Mouse (Mus musculus): Measurements from ENCODE around the gene Exoc6b. TPM values are rescaled to one million over a fixed set of nuclear protein-coding genes. Genes with fewer than 3 reads are reported as not detected.

Gene Exoc6b
- polyA plus RNA-seq, 1 experiment from 2014 or later, result 66.1 TPM

DNA sequence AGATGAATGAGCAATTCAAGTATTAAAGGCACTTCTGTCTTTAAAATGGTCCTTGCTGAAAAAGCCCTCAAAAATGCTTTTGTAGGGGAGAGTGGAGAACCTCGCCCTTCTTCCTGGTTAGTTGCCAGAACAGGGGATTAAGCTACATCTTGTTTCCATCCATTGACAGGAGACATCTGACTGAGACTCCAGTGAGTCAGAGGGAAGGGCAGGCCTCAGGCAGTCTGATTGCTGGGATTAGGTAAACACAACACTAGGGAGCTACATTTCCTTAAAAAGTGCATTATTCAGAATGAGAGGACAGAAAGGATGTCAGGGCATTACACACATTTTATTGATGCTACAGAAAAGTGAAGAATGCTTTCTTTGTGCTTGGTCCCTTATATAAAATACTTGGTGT is 293.4 kb downstream of the Exoc6b start:
- no peak for ATAC-seq
- H3K4me3 ChIP-seq (replicated peaks; ENCODE audit: low read length), result no peak overlapping the region
- WGBS, result 8% methylated on average over 1 of the region's 1 CpGs
- H3K4me1 ChIP-seq (replicated peaks; ENCODE audit: control insufficient read depth, insufficient read depth, low read length), result no peaks in the 10 kb centered on the region
- no peaks in the 10 kb centered on the region for H3K36me3 ChIP-seq (ENCODE audit: control insufficient read depth, insufficient read depth)
- H3K27ac ChIP-seq (ENCODE audit: low read length), result no peak overlapping the region
- no peaks in the 10 kb centered on the region for H3K27me3 ChIP-seq (replicated peaks; ENCODE audit: control insufficient read depth, insufficient read depth, low read length)
- no peak overlapping the region for H3K9ac ChIP-seq (replicated peaks; ENCODE audit: low read depth, low read length)
- no peak overlapping the region for H3K4me2 ChIP-seq (ENCODE audit: low read length)
- H3K9me3 ChIP-seq (ENCODE audit: control insufficient read depth, low read length), result no peaks in the 10 kb centered on the region

DNA sequence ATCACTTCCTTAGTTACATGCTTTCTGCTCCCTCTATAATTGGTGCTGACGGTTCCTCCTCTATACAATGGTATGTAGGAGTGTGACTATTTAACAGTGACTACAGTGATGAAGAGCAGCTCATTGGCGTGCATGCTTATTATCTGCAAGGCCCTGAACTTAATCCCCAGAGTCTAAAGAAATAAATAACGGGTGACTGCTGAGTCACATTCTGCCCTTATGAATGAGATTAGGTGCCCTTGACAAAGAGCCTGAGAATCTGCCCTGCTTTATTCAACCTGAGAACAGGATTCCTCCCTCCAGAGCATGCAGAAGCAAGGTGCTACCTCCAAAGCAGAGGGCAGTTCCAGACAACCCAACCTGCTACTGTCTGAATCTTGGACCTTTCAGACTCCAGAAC is 314.0 kb downstream of the Exoc6b start:
- Histone ChIP-seq H3K4me2 (ENCODE audit: low read length) (no peak overlapping the region), H3K27me3 (replicated peaks; ENCODE audit: control insufficient read depth, insufficient read depth, low read length) (no peaks in the 10 kb centered on the region), H3K9ac (replicated peaks; ENCODE audit: low read depth, low read length) (no peak overlapping the region), H3K36me3 (ENCODE audit: control insufficient read depth, insufficient read depth) (no peaks in the 10 kb centered on the region), H3K9me3 (ENCODE audit: control insufficient read depth, low read length) (no peaks in the 10 kb centered on the region), H3K4me1 (replicated peaks; ENCODE audit: control insufficient read depth, insufficient read depth, low read length) (no peaks in the 10 kb centered on the region), H3K4me3 (replicated peaks; ENCODE audit: low read length) (no peak overlapping the region), H3K27ac (ENCODE audit: low read length) (no peak overlapping the region)
- WGBS, result 21% methylated on average over 3 of the region's 3 CpGs
- ATAC-seq, result no peak

DNA sequence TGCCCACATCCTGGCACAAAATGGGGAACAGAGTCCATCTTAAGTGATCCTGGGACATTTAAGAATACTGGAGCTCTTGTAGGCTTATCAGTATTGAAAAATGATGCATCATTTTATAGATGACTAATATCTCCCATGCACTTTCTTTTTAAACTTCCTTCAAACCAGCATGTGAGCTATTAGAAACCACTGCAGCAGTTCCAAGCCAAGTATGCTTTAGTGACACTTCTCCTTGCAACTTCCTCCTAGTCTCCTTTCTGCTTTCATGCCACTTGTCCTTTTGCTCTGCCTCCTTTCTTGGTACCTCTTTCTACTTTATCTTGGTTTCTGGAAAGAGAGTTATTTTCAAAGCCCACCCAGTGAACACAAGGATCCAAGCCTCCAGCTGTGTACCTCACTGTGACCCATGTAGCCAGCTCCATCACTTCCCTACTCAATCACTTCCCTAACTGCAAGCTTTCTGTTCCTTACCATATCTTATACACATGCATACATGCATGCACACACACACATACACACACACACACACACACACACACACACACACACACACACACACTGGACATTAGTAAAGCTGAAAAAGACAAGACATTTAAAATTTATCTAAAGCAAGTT is 316.4 kb downstream of the Exoc6b start:
- H3K9me3 ChIP-seq (ENCODE audit: control insufficient read depth, low read length), result no peaks in the 10 kb centered on the region
- no peak overlapping the region for H3K4me2 ChIP-seq (ENCODE audit: low read length)
- no peak overlapping the region for H3K27ac ChIP-seq (ENCODE audit: low read length)
- no peaks in the 10 kb centered on the region for H3K27me3 ChIP-seq (replicated peaks; ENCODE audit: control insufficient read depth, insufficient read depth, low read length)
- H3K4me1 ChIP-seq (replicated peaks; ENCODE audit: control insufficient read depth, insufficient read depth, low read length), result no peaks in the 10 kb centered on the region
- H3K9ac ChIP-seq (replicated peaks; ENCODE audit: low read depth, low read length), result no peak overlapping the region
- H3K4me3 ChIP-seq (replicated peaks; ENCODE audit: low read length), result no peak overlapping the region
- H3K36me3 ChIP-seq (ENCODE audit: control insufficient read depth, insufficient read depth), result no peaks in the 10 kb centered on the region
- ATAC-seq, result no peak

DNA sequence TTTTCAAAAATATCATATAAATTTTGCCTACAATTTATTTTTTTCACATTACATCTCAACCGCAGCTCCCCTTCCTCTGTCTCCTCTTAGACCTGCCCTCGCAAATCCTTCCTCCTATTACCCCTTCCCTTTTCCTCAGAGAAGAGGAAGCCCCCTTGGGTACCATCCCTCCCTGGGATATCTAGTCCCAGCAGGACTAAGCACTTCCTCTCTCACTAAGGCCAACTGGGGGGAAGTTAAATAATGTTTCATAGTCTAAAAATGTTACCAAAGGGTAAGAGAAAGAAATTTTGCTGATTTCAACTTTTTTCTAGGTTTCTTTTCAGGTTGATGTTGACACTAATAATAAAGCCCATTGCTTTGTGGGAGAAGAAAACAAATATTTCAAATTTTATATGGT is 317.9 kb downstream of the Exoc6b start:
- Histone ChIP-seq H3K4me2 (ENCODE audit: low read length) (no peak overlapping the region), H3K9me3 (ENCODE audit: control insufficient read depth, low read length) (no peaks in the 10 kb centered on the region), H3K27ac (ENCODE audit: low read length) (no peak overlapping the region), H3K4me3 (replicated peaks; ENCODE audit: low read length) (no peak overlapping the region), H3K4me1 (replicated peaks; ENCODE audit: control insufficient read depth, insufficient read depth, low read length) (no peaks in the 10 kb centered on the region), H3K27me3 (replicated peaks; ENCODE audit: control insufficient read depth, insufficient read depth, low read length) (no peaks in the 10 kb centered on the region), H3K36me3 (ENCODE audit: control insufficient read depth, insufficient read depth) (no peaks in the 10 kb centered on the region), H3K9ac (replicated peaks; ENCODE audit: low read depth, low read length) (no peak overlapping the region)
- 91% methylated on average over 2 of the region's 2 CpGs for WGBS
- no peak for ATAC-seq

DNA sequence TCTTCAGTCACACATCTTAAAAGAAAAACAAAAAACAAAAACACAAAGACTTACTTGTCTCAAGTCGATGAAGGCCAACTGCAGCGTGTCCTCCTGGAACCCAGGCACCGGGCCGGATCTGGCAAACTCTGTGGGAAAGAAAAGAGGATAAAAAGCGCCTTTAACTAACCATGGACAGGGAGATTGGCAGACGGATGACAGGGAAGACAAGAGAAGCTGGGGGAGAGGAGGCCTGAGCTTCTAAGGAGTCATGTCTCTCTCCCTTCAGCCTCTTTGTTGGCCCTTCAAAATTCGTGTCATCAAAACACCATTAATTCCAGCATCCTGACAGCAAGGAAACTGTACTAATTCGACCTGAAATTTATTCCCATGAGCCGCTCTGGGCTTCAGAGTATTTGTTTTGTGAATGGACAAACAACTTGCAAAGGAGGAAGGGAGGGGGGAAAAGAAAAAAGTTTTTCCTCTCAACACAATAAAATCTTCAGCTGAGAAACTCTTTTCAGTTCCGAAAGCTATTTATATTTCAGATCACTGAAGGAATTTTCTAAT is 322.4 kb downstream of the Exoc6b start:
- no peak overlapping the region for H3K9ac ChIP-seq (replicated peaks; ENCODE audit: low read depth, low read length)
- H3K27ac ChIP-seq (ENCODE audit: low read length), result no peak overlapping the region
- H3K36me3 ChIP-seq (ENCODE audit: control insufficient read depth, insufficient read depth), result no peaks in the 10 kb centered on the region
- peak; percentile 15; the same call in 1 of the 2 replicates for ATAC-seq
- H3K9me3 ChIP-seq (ENCODE audit: control insufficient read depth, low read length), result no peaks in the 10 kb centered on the region
- WGBS, result 30% methylated on average over 10 of the region's 10 CpGs
- no peak overlapping the region for H3K4me3 ChIP-seq (replicated peaks; ENCODE audit: low read length)
- no peaks in the 10 kb centered on the region for H3K27me3 ChIP-seq (replicated peaks; ENCODE audit: control insufficient read depth, insufficient read depth, low read length)
- no peak overlapping the region for H3K4me2 ChIP-seq (ENCODE audit: low read length)
- H3K4me1 ChIP-seq (replicated peaks; ENCODE audit: control insufficient read depth, insufficient read depth, low read length), result peaks cover 4% of the 10 kb centered on the region

DNA sequence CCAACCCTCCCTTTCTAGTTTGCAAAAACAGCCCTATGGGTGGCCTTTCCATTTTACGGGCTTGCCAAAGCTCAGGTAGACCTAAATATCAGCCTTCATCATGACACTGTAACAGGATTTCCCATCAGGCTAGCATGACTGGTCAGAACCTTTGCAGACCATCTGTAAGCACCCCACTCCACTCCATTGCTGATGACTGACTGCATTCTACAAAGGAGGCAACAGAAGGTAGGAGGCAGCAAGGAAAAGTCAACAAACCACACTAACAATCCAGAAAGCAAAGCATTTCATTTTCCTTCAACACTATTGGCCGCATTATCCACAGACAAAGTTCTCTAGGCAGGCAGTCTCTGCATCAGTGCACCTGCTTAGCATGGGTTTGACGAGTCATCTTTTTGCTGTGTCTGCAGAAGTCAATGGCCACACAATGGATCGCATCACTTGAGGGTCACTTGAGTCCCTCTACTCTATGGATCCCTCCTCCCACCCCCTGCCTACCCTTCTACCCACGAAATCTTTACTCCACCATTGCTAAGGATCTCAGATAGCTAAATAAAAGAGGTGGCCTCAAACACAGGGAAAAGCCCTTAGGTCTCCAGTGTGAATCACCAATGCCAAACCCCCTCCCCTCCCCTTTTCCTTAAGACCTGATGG is 323.0 kb downstream of the Exoc6b start:
- H3K27me3 ChIP-seq (replicated peaks; ENCODE audit: control insufficient read depth, insufficient read depth, low read length), result no peaks in the 10 kb centered on the region
- no peak overlapping the region for H3K27ac ChIP-seq (ENCODE audit: low read length)
- 64% methylated on average over 5 of the region's 5 CpGs for whole genome bisulfite sequencing
- H3K9ac ChIP-seq (replicated peaks; ENCODE audit: low read depth, low read length), result no peak overlapping the region
- H3K4me3 ChIP-seq (replicated peaks; ENCODE audit: low read length), result no peak overlapping the region
- H3K36me3 ChIP-seq (ENCODE audit: control insufficient read depth, insufficient read depth), result no peaks in the 10 kb centered on the region
- no peak for ATAC-seq
- no peaks in the 10 kb centered on the region for H3K9me3 ChIP-seq (ENCODE audit: control insufficient read depth, low read length)
- peaks cover 4% of the 10 kb centered on the region for H3K4me1 ChIP-seq (replicated peaks; ENCODE audit: control insufficient read depth, insufficient read depth, low read length)
- H3K4me2 ChIP-seq (ENCODE audit: low read length), result no peak overlapping the region

DNA sequence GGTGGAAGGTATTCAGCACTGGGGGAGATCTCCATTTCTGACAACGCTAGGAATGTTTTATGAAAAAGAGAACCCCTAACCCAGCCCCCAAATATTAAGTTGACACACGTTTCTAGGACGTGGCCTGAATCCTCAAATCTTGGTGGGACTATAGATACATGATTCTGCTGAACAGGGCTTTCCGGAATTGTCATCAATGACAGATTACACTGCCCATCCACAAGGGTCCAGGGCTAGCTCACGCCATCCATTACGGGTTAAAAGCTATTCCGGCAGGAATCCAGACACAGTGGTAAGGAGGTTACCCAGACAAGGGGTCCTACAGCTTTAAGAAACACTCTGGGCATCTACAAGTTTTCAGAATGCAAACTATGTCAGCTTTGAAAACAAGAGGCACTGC is 323.7 kb downstream of the Exoc6b start:
- Histone ChIP-seq H3K27ac (ENCODE audit: low read length) (no peak overlapping the region), H3K4me2 (ENCODE audit: low read length) (no peak overlapping the region), H3K9ac (replicated peaks; ENCODE audit: low read depth, low read length) (no peak overlapping the region), H3K4me1 (replicated peaks; ENCODE audit: control insufficient read depth, insufficient read depth, low read length) (peaks cover 4% of the 10 kb centered on the region), H3K27me3 (replicated peaks; ENCODE audit: control insufficient read depth, insufficient read depth, low read length) (no peaks in the 10 kb centered on the region), H3K36me3 (ENCODE audit: control insufficient read depth, insufficient read depth) (no peaks in the 10 kb centered on the region), H3K4me3 (replicated peaks; ENCODE audit: low read length) (no peak overlapping the region), H3K9me3 (ENCODE audit: control insufficient read depth, low read length) (no peaks in the 10 kb centered on the region)
- 88% methylated on average over 7 of the region's 7 CpGs for whole genome bisulfite sequencing
- ATAC-seq, result no peak

DNA sequence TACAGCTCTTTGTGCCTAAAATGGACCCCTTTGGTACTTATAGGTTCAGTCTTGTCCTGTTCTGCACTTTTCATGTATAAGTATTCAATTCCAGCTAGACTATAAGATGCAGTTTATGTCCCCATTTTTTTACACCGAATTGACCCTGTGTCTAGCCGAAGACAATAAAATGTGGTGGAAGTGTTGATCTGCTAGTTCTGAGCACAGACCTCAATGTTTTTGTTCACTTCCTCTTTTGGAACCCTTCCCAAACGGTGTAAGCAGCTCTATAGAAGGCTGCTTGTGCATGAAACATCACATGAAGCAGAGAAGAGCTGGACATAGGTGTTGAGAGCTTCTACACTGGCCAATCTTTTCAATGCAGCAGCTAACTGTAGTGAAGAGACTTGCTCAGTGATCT is 327.1 kb downstream of the Exoc6b start:
- H3K4me2 ChIP-seq (ENCODE audit: low read length), result no peak overlapping the region
- no peaks in the 10 kb centered on the region for H3K36me3 ChIP-seq (ENCODE audit: control insufficient read depth, insufficient read depth)
- H3K9ac ChIP-seq (replicated peaks; ENCODE audit: low read depth, low read length), result no peak overlapping the region
- H3K9me3 ChIP-seq (ENCODE audit: control insufficient read depth, low read length), result no peaks in the 10 kb centered on the region
- no peak for ATAC-seq
- no peaks in the 10 kb centered on the region for H3K27me3 ChIP-seq (replicated peaks; ENCODE audit: control insufficient read depth, insufficient read depth, low read length)
- H3K4me3 ChIP-seq (replicated peaks; ENCODE audit: low read length), result no peak overlapping the region
- WGBS, result 73% methylated on average over 3 of the region's 3 CpGs
- H3K27ac ChIP-seq (ENCODE audit: low read length), result no peak overlapping the region
- H3K4me1 ChIP-seq (replicated peaks; ENCODE audit: control insufficient read depth, insufficient read depth, low read length), result peaks cover 4% of the 10 kb centered on the region

DNA sequence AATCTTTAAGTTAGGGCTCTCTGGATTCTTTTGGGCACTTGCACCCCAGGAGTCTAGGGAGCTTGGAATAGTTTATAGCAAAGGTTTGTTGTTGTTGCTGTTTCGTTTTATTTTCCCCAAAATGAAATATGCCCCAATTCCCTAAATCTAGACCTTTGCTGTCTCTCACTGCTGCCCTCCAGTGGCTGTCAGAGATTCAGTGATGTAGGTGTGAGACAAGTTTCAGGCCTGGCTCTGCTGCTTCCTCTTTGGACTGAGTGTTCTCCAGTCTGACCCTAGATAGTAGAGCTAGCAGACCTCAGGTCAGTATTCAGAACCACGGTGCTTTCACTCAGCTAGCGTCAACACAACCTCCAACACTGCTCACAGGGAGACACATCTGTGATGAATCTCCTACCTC is 332.4 kb downstream of the Exoc6b start:
- Histone ChIP-seq H3K4me2 (ENCODE audit: low read length) (no peak overlapping the region), H3K27ac (ENCODE audit: low read length) (no peak overlapping the region), H3K36me3 (ENCODE audit: control insufficient read depth, insufficient read depth) (no peaks in the 10 kb centered on the region), H3K27me3 (replicated peaks; ENCODE audit: control insufficient read depth, insufficient read depth, low read length) (no peaks in the 10 kb centered on the region), H3K4me1 (replicated peaks; ENCODE audit: control insufficient read depth, insufficient read depth, low read length) (no peaks in the 10 kb centered on the region), H3K9ac (replicated peaks; ENCODE audit: low read depth, low read length) (no peak overlapping the region), H3K4me3 (replicated peaks; ENCODE audit: low read length) (no peak overlapping the region), H3K9me3 (ENCODE audit: control insufficient read depth, low read length) (no peaks in the 10 kb centered on the region)
- WGBS, result 71% methylated on average over 3 of the region's 3 CpGs
- ATAC-seq, result no peak

Measured in forebrain, embryonic 16.5 days (tissue).